ENCODE assay signal across 14 mouse cellular contexts in genomic region chr5:4262666-4263065, GRCm38 (mm10).
A peak's percentile ranks its signal among the peaks of the same experiment; 100 is the strongest.
DNase-seq lines count a peak whose midpoint lies in the region; ATAC-seq and TF ChIP-seq lines count a peak whose summit lies in the region.
"Had no signal": no experiment of that assay in that cellular context is flagged by ENCODE, and none has a peak within 500 bp of the region (broad histone marks: within the 10 kb centered on the region; RNA-seq: fewer than 3 reads in every experiment).

No protein-coding gene starts in this region.

- TF ChIP-seq POLR2A in heart, adult 2 months (IDR thresholded peaks at IDR 0.05; ENCODE audit: insufficient read depth, low read depth, low read length), result no peak
- TF ChIP-seq POLR2A in MEL (IDR thresholded peaks at IDR 0.05; ENCODE audit: control insufficient read depth in 1 of 2, insufficient read depth in 1 of 2, low read depth in 1 of 2, low read length in 2 of 2, poor library complexity in 1 of 2), result no peak

- no peak for DNase-seq in heart, adult 2 months
- DNase-seq in lung, embryonic 14.5 days, result no peak
- DNase-seq in lung, postnatal 25 days (ENCODE audit: low spot score), result no peak
- peak; percentile 33 for DNase-seq in MEL (ENCODE audit: low read depth, low spot score)
- DNase-seq in midbrain, embryonic 10.5 days (ENCODE audit: low spot score), result no peak
- DNase-seq: kidney, postnatal 10 days; right cerebral cortex, postnatal 25 days had no signal

- WGBS in heart, adult 2 months, result 97% methylated on average over 1 of the region's 1 CpGs
- 91% methylated on average over 1 of the region's 1 CpGs for WGBS in heart, embryonic 11.5 days (ENCODE audit: insufficient replicate concordance)
- WGBS in lung, embryonic 14.5 days, result 93% methylated on average over 1 of the region's 1 CpGs
- 98% methylated on average over 1 of the region's 1 CpGs for WGBS in midbrain, embryonic 10.5 days
- 87% methylated on average over 1 of the region's 1 CpGs for WGBS in kidney, embryonic 14.5 days

- H3K4me3 ChIP-seq in heart, adult 2 months, result no peak overlapping the region
- H3K4me3 ChIP-seq in heart, embryonic 11.5 days (ENCODE audit: low read depth, low read length), result no peak overlapping the region
- no peak overlapping the region for H3K4me3 ChIP-seq in lung, embryonic 14.5 days (ENCODE audit: low read depth, low read length)
- no peak overlapping the region for H3K4me3 ChIP-seq in MEL (ENCODE audit: control insufficient read depth in 1 of 2, insufficient read depth in 1 of 2, low read depth in 2 of 2, low read length in 2 of 2)
- H3K4me3 ChIP-seq in midbrain, embryonic 10.5 days, result no peak overlapping the region
- H3K4me3 ChIP-seq in kidney, embryonic 14.5 days (ENCODE audit: low read length), result no peak overlapping the region
- H3K4me3 ChIP-seq: hindbrain, embryonic 10.5 days; liver, embryonic 15.5 days; neural tube, embryonic 12.5 days had no signal

- no peak for TF ChIP-seq EP300 in heart, adult 2 months (IDR thresholded peaks at IDR 0.05; ENCODE audit: insufficient read depth, low read depth, low read length)
- TF ChIP-seq EP300 in MEL (IDR thresholded peaks at IDR 0.05; ENCODE audit: low read depth in 1 of 2, low read length in 2 of 2), result no peak

- H3K9me3 ChIP-seq in heart, embryonic 11.5 days (replicated peaks; ENCODE audit: control insufficient read depth, low read length), result no peaks in the 10 kb centered on the region
- no peaks in the 10 kb centered on the region for H3K9me3 ChIP-seq in lung, embryonic 14.5 days (ENCODE audit: low read depth, low read length)
- H3K9me3 ChIP-seq in MEL (replicated peaks; ENCODE audit: insufficient read depth, low read length), result no peaks in the 10 kb centered on the region
- H3K9me3 ChIP-seq in midbrain, embryonic 10.5 days (replicated peaks), result no peaks in the 10 kb centered on the region
- H3K9me3 ChIP-seq in kidney, embryonic 14.5 days (ENCODE audit: control insufficient read depth, low read length), result no peaks in the 10 kb centered on the region
- H3K9me3 ChIP-seq: hindbrain, embryonic 10.5 days; liver, embryonic 15.5 days; neural tube, embryonic 12.5 days had no signal

- no peak overlapping the region for H3K4me2 ChIP-seq in heart, embryonic 11.5 days
- no peak overlapping the region for H3K4me2 ChIP-seq in lung, embryonic 14.5 days
- no peak overlapping the region for H3K4me2 ChIP-seq in kidney, embryonic 14.5 days (replicated peaks; ENCODE audit: low read depth, low read length)
- H3K4me2 ChIP-seq: liver, embryonic 15.5 days; midbrain, embryonic 11.5 days; neural tube, embryonic 12.5 days had no signal

- peaks cover 1% of the 10 kb centered on the region; the same call in 1 of the 2 replicates for H3K4me1 ChIP-seq in heart, adult 2 months (ENCODE audit: control insufficient read depth, insufficient read depth, low read length)
- H3K4me1 ChIP-seq in heart, embryonic 11.5 days (ENCODE audit: control insufficient read depth, insufficient read depth, low read length), result 0 out of 2 replicates have a peak, but pooled peaks cover 3% of the 10 kb centered on the region
- no peaks in the 10 kb centered on the region for H3K4me1 ChIP-seq in lung, embryonic 14.5 days (ENCODE audit: insufficient read depth)
- no peaks in the 10 kb centered on the region for H3K4me1 ChIP-seq in MEL (ENCODE audit: control insufficient read depth in 1 of 2, insufficient read depth in 2 of 2, low read length in 2 of 2)
- H3K4me1 ChIP-seq in midbrain, embryonic 10.5 days, result no peaks in the 10 kb centered on the region
- H3K4me1 ChIP-seq in kidney, embryonic 14.5 days (ENCODE audit: control insufficient read depth, insufficient read depth, low read length), result no peaks in the 10 kb centered on the region
- H3K4me1 ChIP-seq: hindbrain, embryonic 10.5 days; liver, embryonic 15.5 days; neural tube, embryonic 12.5 days had no signal

- no peak overlapping the region for H3K9ac ChIP-seq in heart, adult 2 months (ENCODE audit: low read depth, low read length)
- H3K9ac ChIP-seq in heart, embryonic 11.5 days (ENCODE audit: low read depth, low read length), result no peak overlapping the region
- H3K9ac ChIP-seq in lung, embryonic 14.5 days, result no peak overlapping the region
- H3K9ac ChIP-seq in MEL (ENCODE audit: control insufficient read depth, low read depth, low read length, poor library complexity, severe bottlenecking), result no peak overlapping the region
- no peak overlapping the region for H3K9ac ChIP-seq in kidney, embryonic 14.5 days (ENCODE audit: low read depth, low read length)
- H3K9ac ChIP-seq: liver, embryonic 15.5 days; neural tube, embryonic 12.5 days had no signal

- peak; percentile 68 for TF ChIP-seq CTCF in heart, adult 2 months (IDR thresholded peaks at IDR 0.05)
- peak; percentile 62 for TF ChIP-seq CTCF in lung, embryonic 14.5 days (IDR thresholded peaks at IDR 0.05; ENCODE audit: low read depth)
- TF ChIP-seq CTCF in MEL (IDR thresholded peaks at IDR 0.05 in 2 of 3, conservative IDR thresholded peaks at IDR 0.05 in 1 of 3; ENCODE audit: control insufficient read depth in 1 of 3, insufficient read depth in 1 of 3, low read depth in 2 of 3, low read length in 3 of 3, poor library complexity in 1 of 3, severe bottlenecking in 1 of 3), result peak; percentile 45 to 57 (median 54)

- no peaks in the 10 kb centered on the region for H3K79me2 ChIP-seq in heart, adult 2 months (replicated peaks; ENCODE audit: control insufficient read depth, insufficient read depth, low read length)
- no peaks in the 10 kb centered on the region for H3K79me2 ChIP-seq in MEL (ENCODE audit: control insufficient read depth, insufficient read depth, low read length, poor library complexity)

- no peaks in the 10 kb centered on the region for H3K36me3 ChIP-seq in heart, adult 2 months (ENCODE audit: control insufficient read depth, insufficient read depth, low read length)
- no peaks in the 10 kb centered on the region for H3K36me3 ChIP-seq in heart, embryonic 11.5 days (ENCODE audit: control insufficient read depth, insufficient read depth, low read length)
- no peaks in the 10 kb centered on the region for H3K36me3 ChIP-seq in lung, embryonic 14.5 days (ENCODE audit: insufficient read depth)
- no peaks in the 10 kb centered on the region; a peak in 1 of 4 replicates for H3K36me3 ChIP-seq in MEL (ENCODE audit: control insufficient read depth in 1 of 2, insufficient read depth in 2 of 2, low read length in 2 of 2)
- no peaks in the 10 kb centered on the region for H3K36me3 ChIP-seq in midbrain, embryonic 10.5 days
- no peaks in the 10 kb centered on the region for H3K36me3 ChIP-seq in kidney, embryonic 14.5 days (ENCODE audit: control insufficient read depth, insufficient read depth, low read length)
- H3K36me3 ChIP-seq: hindbrain, embryonic 10.5 days; liver, embryonic 15.5 days; neural tube, embryonic 12.5 days had no signal

- no peak; the same call in none of the 2 replicates for TF ChIP-seq RAD21 in MEL (IDR thresholded peaks at IDR 0.05; ENCODE audit: low read depth, low read length)

- no peak for ATAC-seq in heart, embryonic 11.5 days (replicated peaks; ENCODE audit: insufficient number of reproducible peaks, low FRiP score, low TSS enrichment)
- no peak for ATAC-seq in lung, embryonic 14.5 days (ENCODE audit: insufficient read depth)
- peak; percentile 71; the same call in 1 of the 2 replicates for ATAC-seq in megakaryocyte progenitor cell, adult 5-6 weeks (replicated peaks; ENCODE audit: poor library complexity)
- ATAC-seq in kidney, embryonic 14.5 days (ENCODE audit: low FRiP score, low TSS enrichment), result no peak

- no peak overlapping the region for H3K27ac ChIP-seq in heart, adult 2 months
- H3K27ac ChIP-seq in heart, embryonic 11.5 days (ENCODE audit: low read depth, low read length), result no peak overlapping the region
- no peak overlapping the region for H3K27ac ChIP-seq in lung, embryonic 14.5 days (ENCODE audit: low read depth)
- no peak overlapping the region for H3K27ac ChIP-seq in MEL (ENCODE audit: control insufficient read depth, low read depth, low read length)
- H3K27ac ChIP-seq in midbrain, embryonic 10.5 days (replicated peaks), result no peak overlapping the region
- H3K27ac ChIP-seq in kidney, embryonic 14.5 days (ENCODE audit: low read depth, low read length), result no peak overlapping the region
- H3K27ac ChIP-seq: hindbrain, embryonic 10.5 days; liver, embryonic 15.5 days; neural tube, embryonic 12.5 days had no signal

- H3K27me3 ChIP-seq in heart, adult 2 months (ENCODE audit: control insufficient read depth, insufficient read depth, low read length), result no peaks in the 10 kb centered on the region
- H3K27me3 ChIP-seq in heart, embryonic 11.5 days (ENCODE audit: control insufficient read depth, insufficient read depth, low read length), result no peaks in the 10 kb centered on the region
- no peaks in the 10 kb centered on the region for H3K27me3 ChIP-seq in lung, embryonic 14.5 days (ENCODE audit: insufficient read depth, low read length)
- H3K27me3 ChIP-seq in MEL (ENCODE audit: control insufficient read depth in 1 of 2, insufficient read depth in 2 of 2, low read length in 2 of 2), result no peaks in the 10 kb centered on the region
- no peaks in the 10 kb centered on the region for H3K27me3 ChIP-seq in midbrain, embryonic 10.5 days (ENCODE audit: low read depth, poor library complexity, severe bottlenecking)
- H3K27me3 ChIP-seq in kidney, embryonic 14.5 days (ENCODE audit: control insufficient read depth, insufficient read depth, low read length), result no peaks in the 10 kb centered on the region
- H3K27me3 ChIP-seq: liver, embryonic 15.5 days; neural tube, embryonic 12.5 days had no signal

- intact Hi-C loops in heart, adult 2 months (cut with DNase I), result loop anchor here (1.0 kb wide), 1 partner anchor 650 kb away; no protein-coding TSS in a partner anchor

TF ChIP-seq in MEL, 35 proteins besides CTCF, POLR2A, EP300 and RAD21:
- TF ChIP-seq SMC3 (IDR thresholded peaks at IDR 0.05; ENCODE audit: low read depth, low read length) (peak; percentile 36), USF1 (IDR thresholded peaks at IDR 0.05; ENCODE audit: low read depth, low read length) (no peak)
